8 mouse cellular contexts compared by ENCODE assay signal in genomic region chr5:115559237-115560101, GRCm38 (mm10). TPM values are rescaled to one million over a fixed set of nuclear protein-coding genes. Genes with fewer than 3 reads are reported as not detected.
DNase-seq lines count a peak whose midpoint lies in the region; ATAC-seq lines count a peak whose summit lies in the region.

Gene Rplp0 (plus strand): TSS chr5:115559467.

- no peaks in the 10 kb centered on the region for H3K9me3 ChIP-seq in hindbrain, embryonic 16.5 days (ENCODE audit: control insufficient read depth, low read length)

- under 1% methylated on average over 64 of the region's 78 CpGs for WGBS in hindbrain, embryonic 16.5 days
- WGBS in macrophage (ENCODE audit: missing documents), result under 1% methylated on average over 68 of the region's 78 CpGs

- H3K4me2 ChIP-seq in hindbrain, embryonic 16.5 days (ENCODE audit: low read length), result peak within 1 kb of the TSS; percentile 77

- H3K27ac ChIP-seq in hindbrain, embryonic 16.5 days (ENCODE audit: low read depth, low read length), result peak within 1 kb of the TSS; percentile 87
- peak within 1 kb of the TSS; percentile 42 for H3K27ac ChIP-seq in macrophage

- no peaks in the 10 kb centered on the region for H3K27me3 ChIP-seq in hindbrain, embryonic 16.5 days (replicated peaks; ENCODE audit: control insufficient read depth, insufficient read depth, low read length)

- peaks cover 10% of the 10 kb centered on the region for H3K4me1 ChIP-seq in hindbrain, embryonic 16.5 days (ENCODE audit: control insufficient read depth, insufficient read depth, low read depth, low read length)

- H3K36me3 ChIP-seq in hindbrain, embryonic 16.5 days (ENCODE audit: control insufficient read depth, insufficient read depth, low read length), result peaks cover 19% of the 10 kb centered on the region
- peaks cover 20% of the 10 kb centered on the region; the same call in 1 of the 2 replicates for H3K36me3 ChIP-seq in macrophage (ENCODE audit: inconsistent target)

- peak; percentile 99 for ATAC-seq in hindbrain, embryonic 16.5 days

- peak within 1 kb of the TSS; percentile 98 for H3K9ac ChIP-seq in hindbrain, embryonic 16.5 days (ENCODE audit: low read depth, low read length)

- H3K79me2 ChIP-seq in macrophage (ENCODE audit: inconsistent target), result peaks cover 20% of the 10 kb centered on the region

- DNase-seq in WW6 (ENCODE audit: low read depth, low spot score), result peak; percentile 91
- DNase-seq in cerebellum, postnatal 4 days (ENCODE audit: low spot score in 2 of 2), result peak; percentile 100
- DNase-seq in gastrocnemius, adult 18-20 months (ENCODE audit: low spot score), result peak; percentile 100
- DNase-seq in left cerebral cortex, adult 18-20 months (ENCODE audit: low spot score in 2 of 2), result peak; percentile 100
- DNase-seq in right cerebral cortex, adult 18-20 months, result peak; percentile 100
- DNase-seq in urinary bladder, postnatal 10 days (ENCODE audit: low spot score), result peak; percentile 99

- H3K4me3 ChIP-seq in hindbrain, embryonic 16.5 days (ENCODE audit: low read length), result peak within 1 kb of the TSS; percentile 87
- peak within 1 kb of the TSS; percentile 51 for H3K4me3 ChIP-seq in macrophage (ENCODE audit: inconsistent target)

RNA-seq across cellular contexts. Expression of gene Rplp0, which starts in this region (rescaled TPM):
- 100 to 1,000 TPM; 617 to 621 TPM for total RNA-seq in gastrocnemius, adult 18-20 months (2021)
- 814 and 834 TPM in 2 replicates for polyA plus RNA-seq in hindbrain, embryonic 16.5 days (2015; fragmentation: Nextera tagmentation; extraction: Ambion mirVana)
- 100 to 1,000 TPM; 185 to 199 TPM for total RNA-seq in left cerebral cortex, adult 18-20 months (2021)
- 100 to 1,000 TPM in 3 of 26 experiments, 10 to 100 TPM in 23; 33.9 to 262 (median 61.4) TPM for total RNA-seq in macrophage (2018; cell fraction: chromatin; rRNA removed)
- total RNA-seq in macrophage (2018; cell fraction: cytosol; rRNA removed), result 1,000 to 10,000 TPM in 11 of 26 experiments, 100 to 1,000 TPM in 15; 571 to 1,302 (median 885) TPM
- total RNA-seq in macrophage (2018; cell fraction: nucleus; rRNA removed), result 100 to 1,000 TPM; 118 to 274 (median 175) TPM
- 520 to 1,272 TPM (median 1,219 TPM) in 3 replicates for polyA plus RNA-seq in macrophage (2018)

Comparison
In these comparisons a context has a peak if more than half of its experiments do, and no peak if none do; other contexts are left out.
1. Peak in every context shown above with its lines: DNase-seq, ATAC-seq, H3K4me3 ChIP-seq and H3K27ac ChIP-seq.